Mouse (Mus musculus) testis, adult 2 months (tissue): ENCODE results near the gene Cdh18.

Experiments used
- CTCF ChIP-seq: fragments of 200-500 bp; IDR thresholded peaks from 2 replicates; pipeline ENCODE4 v1.5.1; 2012; ENCODE audit warnings: low read depth, mild to moderate bottlenecking, inconsistent platforms, low read length, moderate library complexity; ENCODE audit not compliant: control insufficient read depth, insufficient read depth, insufficient replicate concordance
- POLR2A ChIP-seq: fragments of 200-500 bp; IDR thresholded peaks from 2 replicates; pipeline ENCODE4 v1.6.1; 2012; ENCODE audit warnings: low read depth, mild to moderate bottlenecking, inconsistent platforms, low read length, moderate library complexity; ENCODE audit not compliant: control insufficient read depth

GRCm38 (mm10) chr15:22898208-22898607 lies 349.4 kb downstream of the Cdh18 start:
- TF ChIP-seq POLR2A = no peak
- no peak for TF ChIP-seq CTCF
